Mouse (Mus musculus) urinary bladder, postnatal 4 days (tissue): ENCODE results near the gene Steap4.
"Not testable (repeated sequence)": the region's sequence is repeated elsewhere in the genome, so short reads cannot be mapped to it uniquely, and the experiment has no call there.

Source experiments
- DNase-seq, 2 experiments: peaks; one replicate each; pipeline ENCODE4 v3.0.0; 2021 to 2022; ENCODE audit warnings: low spot score in 2 of 2

Gene Steap4

GRCm38 (mm10) chr5:7960176-7960575, at the start of gene Steap4:
Gene Steap4 (plus strand): TSS chr5:7960457.
- peak; percentile 52 to 59 for DNase-seq

- no peak for DNase-seq
These were observed 48.3 kb upstream of the Steap4 start for GRCm38 (mm10) chr5:7911975-7912374.

GRCm38 (mm10) chr5:7917501-7918295, 42.6 kb upstream of the Steap4 start:
- DNase-seq = no peak

GRCm38 (mm10) chr5:7918296-7918579, 42.0 kb upstream of the Steap4 start:
- DNase-seq = no peak

- no peak for DNase-seq
These were observed 40.6 kb upstream of the Steap4 start for GRCm38 (mm10) chr5:7919681-7920080.

- DNase-seq = no peak
These were observed 37.5 kb upstream of the Steap4 start for GRCm38 (mm10) chr5:7922751-7923150.

GRCm38 (mm10) chr5:7923666-7924065, 36.6 kb upstream of the Steap4 start:
- no peak for DNase-seq

DNA sequence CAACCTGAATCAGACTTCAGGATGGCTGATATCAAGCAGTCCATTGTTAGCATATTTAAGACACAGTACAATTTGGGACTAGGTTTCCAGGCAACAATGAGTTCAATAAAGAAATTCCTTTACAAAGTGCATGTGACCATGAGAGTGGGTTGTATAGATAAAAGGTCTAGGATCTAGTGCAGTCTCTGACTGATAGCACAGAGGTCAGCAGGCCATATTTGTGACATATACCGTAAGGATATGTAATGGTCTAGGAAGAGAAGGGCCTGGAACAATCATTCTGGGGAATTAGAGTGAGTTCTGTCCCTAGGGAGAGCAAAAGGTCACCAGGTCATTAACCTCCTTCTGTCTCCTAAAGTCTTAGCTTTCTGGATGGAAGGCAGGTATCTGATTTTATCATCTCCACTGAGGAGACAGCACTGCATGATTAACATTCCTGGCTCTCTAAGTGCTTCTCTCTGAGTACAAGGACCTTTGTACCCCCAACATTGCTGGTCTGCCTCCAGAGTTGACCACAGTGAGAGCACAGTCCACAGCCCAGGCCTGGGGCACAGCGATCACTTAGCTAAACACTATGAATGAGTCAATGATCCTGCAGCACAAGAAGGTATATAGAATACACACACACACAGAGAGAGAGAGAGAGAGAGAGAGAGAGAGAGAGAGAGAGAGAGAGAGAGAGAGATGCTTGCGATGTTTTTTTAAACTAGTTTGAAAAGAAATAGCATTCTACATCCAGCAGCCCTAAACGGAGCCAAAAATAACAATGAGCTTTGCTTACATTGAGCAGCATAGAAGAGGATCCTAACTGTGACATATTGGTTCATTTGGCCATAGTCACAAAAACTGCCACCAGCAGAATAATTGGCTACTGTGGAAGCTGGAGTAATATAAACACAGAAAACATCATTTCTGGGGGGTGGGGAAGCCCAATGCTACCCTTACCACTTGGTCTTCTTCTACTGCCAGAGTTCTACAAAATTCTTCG, 27.7 kb upstream of the Steap4 start:
- no peak for DNase-seq

GRCm38 (mm10) chr5:7933495-7933894, 26.8 kb upstream of the Steap4 start:
- not testable (repeated sequence) for DNase-seq

GRCm38 (mm10) chr5:7933933-7934675, 26.2 kb upstream of the Steap4 start:
- no peak for DNase-seq

DNA sequence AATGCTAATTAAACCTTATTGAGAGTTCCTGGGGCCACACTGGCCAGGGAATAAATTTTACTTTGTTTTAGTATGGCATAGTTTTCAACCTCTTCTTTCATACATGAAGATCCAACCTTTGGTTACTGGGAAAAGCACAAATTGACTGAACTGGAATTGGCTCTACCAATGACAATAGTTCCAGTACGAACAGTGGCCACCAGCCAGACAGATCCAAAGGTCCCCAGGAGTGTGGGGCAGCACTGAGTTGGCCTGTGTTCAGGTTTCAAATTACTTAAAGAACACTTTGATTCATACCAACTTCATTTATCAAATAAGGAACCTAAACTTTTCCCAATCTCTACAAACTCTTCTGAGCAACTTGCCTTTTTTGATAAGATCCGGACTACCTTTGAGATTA, 5.4 kb upstream of the Steap4 start:
- DNase-seq = no peak

DNA sequence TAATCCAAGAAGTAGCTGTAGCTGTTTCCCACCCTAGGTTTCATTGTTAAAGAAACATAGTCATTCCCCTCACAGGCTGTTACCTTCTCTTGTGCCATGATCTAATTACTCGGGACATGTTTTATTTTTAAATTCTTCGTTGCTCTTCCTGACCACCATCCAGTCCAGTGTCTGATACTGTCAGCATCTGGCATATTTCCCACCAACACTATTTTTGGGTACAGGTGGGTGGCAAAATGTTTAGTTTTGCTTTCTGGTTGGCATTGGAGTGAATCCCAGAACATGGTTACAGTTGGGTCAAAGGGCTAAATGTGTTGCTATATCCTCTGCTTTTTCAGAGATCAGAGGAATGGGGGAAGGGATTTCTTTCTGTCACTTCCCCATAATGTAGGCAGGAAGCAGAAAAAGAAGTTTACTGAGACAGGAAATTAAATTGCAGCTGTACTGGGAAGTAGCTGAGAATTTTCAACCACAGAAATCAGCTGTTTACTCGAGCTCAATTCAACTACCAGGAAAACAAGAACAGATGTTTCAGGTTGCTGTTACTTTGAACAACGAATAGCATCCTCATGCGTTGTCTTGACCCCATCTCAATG, 4.8 kb upstream of the Steap4 start:
- DNase-seq = no peak

DNA sequence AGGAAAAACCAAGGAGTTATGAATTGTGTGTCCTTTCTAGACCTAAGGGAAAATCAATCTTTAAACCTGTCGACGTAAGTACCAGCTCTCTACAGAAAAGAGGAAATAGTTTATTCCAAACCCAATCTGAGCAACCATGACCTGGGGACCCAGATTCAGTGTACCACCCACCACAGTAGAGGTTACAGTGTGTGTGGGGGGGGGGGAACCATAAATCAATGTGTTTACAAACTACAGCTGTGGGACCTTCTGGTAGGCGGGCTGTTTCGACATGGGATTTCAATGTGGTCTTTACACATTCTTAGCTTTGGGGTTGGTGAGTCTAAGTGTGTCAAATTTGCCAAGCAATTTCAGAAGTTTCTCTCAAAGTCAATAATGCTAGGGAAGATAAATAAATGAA, 2.2 kb upstream of the Steap4 start:
- no peak for DNase-seq

GRCm38 (mm10) chr5:7959286-7959685, 971 bp upstream of the Steap4 start:
- no peak for DNase-seq

- no peak for DNase-seq
These were observed 856 bp downstream of the Steap4 start for GRCm38 (mm10) chr5:7961113-7961512.

GRCm38 (mm10) chr5:7965281-7965680, 5.0 kb downstream of the Steap4 start:
- DNase-seq = no peak

- no peak for DNase-seq
These were observed 7.9 kb downstream of the Steap4 start for GRCm38 (mm10) chr5:7968152-7968551.

GRCm38 (mm10) chr5:7972266-7972665, 12.0 kb downstream of the Steap4 start:
- no peak for DNase-seq

DNA sequence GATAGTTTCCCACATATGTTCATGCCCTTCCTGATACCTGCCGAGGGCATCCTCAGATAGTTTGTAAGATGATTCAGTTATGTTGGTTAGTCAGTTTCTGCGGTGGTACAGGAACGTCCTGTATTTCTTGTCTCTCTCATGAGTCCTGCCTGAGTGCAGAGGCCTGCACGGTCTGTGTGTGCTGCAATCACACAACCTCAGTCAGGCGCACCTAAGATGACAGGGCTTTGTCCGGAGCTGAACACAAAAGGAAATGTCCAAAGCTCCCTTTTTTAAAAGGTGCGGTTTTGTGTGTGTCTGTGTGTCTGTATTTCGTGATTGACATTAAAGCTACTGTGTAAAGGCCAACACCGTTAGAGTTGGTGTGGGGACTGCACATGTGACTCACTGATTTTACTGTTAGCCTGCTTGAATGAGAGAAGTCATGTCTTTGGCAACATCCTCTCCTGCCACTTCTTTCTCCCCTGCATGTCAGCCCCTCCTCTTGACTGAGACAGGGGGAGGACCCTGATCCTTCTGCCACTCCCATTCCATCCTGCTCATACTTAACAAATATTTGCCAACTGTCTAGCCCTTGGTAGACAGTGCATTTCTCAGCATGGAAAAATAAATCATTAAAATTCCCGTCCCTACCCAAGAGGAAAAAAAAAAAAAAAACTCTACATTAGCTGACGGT, 14.4 kb downstream of the Steap4 start:
- DNase-seq = no peak

- DNase-seq = no peak
These were observed 20.3 kb downstream of the Steap4 start for GRCm38 (mm10) chr5:7980586-7980985.

DNA sequence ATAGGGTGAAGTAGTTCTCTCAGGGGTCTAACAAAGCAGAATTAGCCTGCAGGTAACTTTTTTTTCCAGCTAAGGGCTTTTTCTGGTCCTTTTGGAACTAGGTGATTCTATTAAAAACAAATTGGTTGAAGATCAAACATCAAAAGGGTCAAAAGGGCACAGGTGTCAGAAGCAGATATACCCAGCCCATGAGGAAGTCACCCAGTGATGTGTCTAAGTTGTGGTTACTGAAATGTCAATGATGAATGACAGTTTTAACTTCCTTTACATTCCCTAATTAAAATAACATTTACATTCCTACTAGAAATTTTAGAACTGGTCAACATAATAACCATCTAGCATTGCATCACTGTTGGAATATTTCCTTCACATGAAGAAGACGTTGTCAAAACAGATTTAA, 27.7 kb downstream of the Steap4 start:
- DNase-seq = no peak
